Mouse (Mus musculus): ENCODE results near the gene Abca3. TPM values are rescaled to one million over a fixed set of nuclear protein-coding genes. Genes with fewer than 3 reads are reported as not detected.
"Not testable (repeated sequence)": the region's sequence is repeated elsewhere in the genome, so short reads cannot be mapped to it uniquely, and the experiment has no call there.

Gene Abca3
- total RNA-seq, 2 experiments from 2014 or later, result 15.9 to 17.0 TPM

GRCm38 (mm10) chr17:24437016-24437415, 85.3 kb downstream of the Abca3 start:
- no peak for DNase-seq (ENCODE audit: low spot score in 2 of 2)

- DNase-seq (ENCODE audit: low spot score in 2 of 2), result no peak
Measured at GRCm38 (mm10) chr17:24440377-24440776, 88.6 kb downstream of the Abca3 start.

- DNase-seq (ENCODE audit: low spot score in 2 of 2), result no peak
Measured at GRCm38 (mm10) chr17:24441148-24441547, 89.4 kb downstream of the Abca3 start.

- no peak for DNase-seq (ENCODE audit: low spot score in 2 of 2)
Measured at GRCm38 (mm10) chr17:24442107-24442506, 90.4 kb downstream of the Abca3 start.

- DNase-seq (ENCODE audit: low spot score in 2 of 2), result no peak
Measured at GRCm38 (mm10) chr17:24442632-24443155, 90.9 kb downstream of the Abca3 start, which contains the start of gene Dnase1l2. Gene Dnase1l2 (minus strand): TSS chr17:24443105.

- DNase-seq (ENCODE audit: low spot score in 2 of 2), result no peak
Measured at GRCm38 (mm10) chr17:24443409-24443808, 91.7 kb downstream of the Abca3 start.

- DNase-seq (ENCODE audit: low spot score in 2 of 2), result no peak
Measured at GRCm38 (mm10) chr17:24446590-24446989, 94.8 kb downstream of the Abca3 start.

- no peak for DNase-seq (ENCODE audit: low spot score in 2 of 2)
Measured at GRCm38 (mm10) chr17:24449507-24449906, 97.8 kb downstream of the Abca3 start.

GRCm38 (mm10) chr17:24451220-24451619, 99.5 kb downstream of the Abca3 start:
- DNase-seq (ENCODE audit: low spot score in 2 of 2), result no peak

- no peak for DNase-seq (ENCODE audit: low spot score in 2 of 2)
Measured at GRCm38 (mm10) chr17:24453372-24453771, 101.6 kb downstream of the Abca3 start.

GRCm38 (mm10) chr17:24454218-24454755, 102.5 kb downstream of the Abca3 start:
- DNase-seq (ENCODE audit: low spot score in 2 of 2), result no peak

GRCm38 (mm10) chr17:24454756-24455522, 103.2 kb downstream of the Abca3 start:
- DNase-seq (ENCODE audit: low spot score in 2 of 2), result peak; percentile 95 to 99

GRCm38 (mm10) chr17:24455523-24456206, 103.9 kb downstream of the Abca3 start:
- DNase-seq (ENCODE audit: low spot score in 2 of 2), result not testable (repeated sequence)

Small RNA genes lying within 50 kb of the gene (microRNA-seq; reads per million reads assigned to microRNA genes)
- not detected for gene Gm24427

Other genes with a start within 250 kb of the Abca3 start
- gene Pdpk1, start 201.0 kb upstream of the Abca3 start, total RNA-seq (2021), result 10 to 100 TPM; 52.6 to 60.6 TPM
- gene Amdhd2, start 188.2 kb upstream of the Abca3 start, total RNA-seq (2021), result 10 to 100 TPM; 20.2 to 24.7 TPM
- gene Atp6v0c, start 182.2 kb upstream of the Abca3 start, total RNA-seq (2021), result 100 to 1,000 TPM; 193 to 194 TPM
- gene Tbc1d24, start 146.4 kb upstream of the Abca3 start, total RNA-seq (2021), result 10 to 100 TPM; 11.7 to 12.3 TPM
- gene Ntn3, start 142.4 kb upstream of the Abca3 start, total RNA-seq (2021), result 1 to 10 TPM; 4.7 to 4.9 TPM
- 1 to 10 TPM; 6.0 to 6.1 TPM for gene Tedc2, start 131.1 kb upstream of the Abca3 start, total RNA-seq (2021)
- 10 to 100 TPM; 14.9 to 15.2 TPM for gene Ccnf, start 100.5 kb upstream of the Abca3 start, total RNA-seq (2021)
- gene Abca17, start 882 bp upstream of the Abca3 start, total RNA-seq (2021), result under 1 TPM in 1 of 2 experiments, not detected in 1; 0.10 TPM
- 10 to 100 TPM; 83.7 to 93.6 TPM for gene Rnps1, start 62.6 kb downstream of the Abca3 start, total RNA-seq (2021)
- 100 to 1,000 TPM; 117 to 133 TPM for gene Eci1, start 74.7 kb downstream of the Abca3 start, total RNA-seq (2021)
- 1 to 10 TPM; 1.9 TPM for gene Dnase1l2, start 91.2 kb downstream of the Abca3 start, total RNA-seq (2021)
- 10 to 100 TPM; 18.0 to 20.7 TPM for gene E4f1, start 118.4 kb downstream of the Abca3 start, total RNA-seq (2021)
- 10 to 100 TPM; 34.6 to 37.4 TPM for gene Pgp, start 118.4 kb downstream of the Abca3 start, total RNA-seq (2021)
- gene Bricd5, start 121.9 kb downstream of the Abca3 start, total RNA-seq (2021), result 1 to 10 TPM in 1 of 2 experiments, under 1 TPM in 1; 0.91 to 1.5 TPM
- 10 to 100 TPM; 12.4 to 16.8 TPM for gene Mlst8, start 127.1 kb downstream of the Abca3 start, total RNA-seq (2021)
- gene Caskin1, start 136.7 kb downstream of the Abca3 start, total RNA-seq (2021), result 1 to 10 TPM; 1.6 TPM
- gene Traf7, start 176.0 kb downstream of the Abca3 start, total RNA-seq (2021), result 10 to 100 TPM; 80.8 to 86.3 TPM
- under 1 TPM; 0.52 to 0.64 TPM for gene Rab26, start 182.3 kb downstream of the Abca3 start, total RNA-seq (2021)
- 10 to 100 TPM; 60.5 to 66.7 TPM for gene Pkd1, start 197.9 kb downstream of the Abca3 start, total RNA-seq (2021)